Mouse (Mus musculus): ENCODE results near the gene Ctnnd1. TPM values are rescaled to one million over a fixed set of nuclear protein-coding genes. Genes with fewer than 3 reads are reported as not detected.
A peak's percentile ranks its signal among the peaks of the same experiment; 100 is the strongest.
"Not testable (repeated sequence)": the region's sequence is repeated elsewhere in the genome, so short reads cannot be mapped to it uniquely, and the experiment has no call there.

Ctnnd1 gene
- total RNA-seq (2021) = 10 to 100 TPM; 25.8 to 35.1 TPM
- long read RNA-seq, experiment 1, full-length matches to known transcripts = 2 of 19 reads
- long read RNA-seq, experiment 1, partial matches to known transcripts = 4 of 19 reads
- long read RNA-seq, experiment 1, other reads (novel, unspliced or antisense) = 13 of 19 reads
- long read RNA-seq, experiment 2, partial matches to known transcripts = 2 of 7 reads
- long read RNA-seq, experiment 2, other reads (novel, unspliced or antisense) = 5 of 7 reads

DNA sequence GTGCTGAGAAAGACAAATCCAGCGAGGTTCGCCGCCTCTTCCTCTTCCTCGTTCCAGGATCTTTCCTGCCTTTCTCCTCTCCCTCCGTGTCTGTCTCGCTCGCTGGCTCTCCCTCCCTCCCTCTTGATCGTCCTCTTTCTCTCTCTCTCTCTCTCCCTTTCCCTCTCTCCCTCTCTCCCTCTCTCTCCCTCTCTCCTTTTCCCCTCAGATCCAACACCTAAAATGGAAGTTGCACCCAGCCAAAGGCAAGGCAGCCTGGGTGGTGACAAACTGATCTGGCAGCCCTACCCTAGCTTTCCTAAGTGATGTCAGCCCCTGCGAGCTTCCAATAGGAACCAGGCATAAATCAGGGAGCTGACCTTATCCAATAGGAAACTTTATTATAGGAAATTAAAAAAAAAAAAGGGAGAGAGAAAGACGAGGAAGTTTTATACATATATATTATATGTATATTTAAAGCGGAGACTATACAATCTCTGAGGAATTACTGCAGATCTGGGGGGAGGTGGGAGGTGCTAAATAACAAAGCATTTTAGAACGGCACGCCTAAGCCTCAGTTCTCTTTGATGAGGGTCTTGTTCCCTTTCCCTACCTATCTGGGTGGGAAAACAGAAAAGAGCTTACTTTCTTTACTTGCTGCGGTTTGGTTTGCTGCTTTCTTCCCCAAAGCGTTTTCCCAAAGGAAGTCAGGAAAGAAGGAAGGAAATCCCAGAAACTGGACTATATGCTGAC lies at the start of gene Ctnnd1:
TSS of gene Ctnnd1 (minus strand) at position 302 of the 732 bp plus-strand sequence.
- peak within 1 kb of the TSS; percentile 87 for H3K4me3 ChIP-seq
- no peak for TF ChIP-seq CTCF (IDR thresholded peaks at IDR 0.05)
- peak; percentile 91 for DNase-seq
- intact Hi-C loops (cut with DNase I) = loop anchor here (1.0 to 2.0 kb wide), 2 partner anchors 15 to 30 kb away; no protein-coding TSS in a partner anchor
- H3K27ac ChIP-seq = peak within 1 kb of the TSS; percentile 98

DNA sequence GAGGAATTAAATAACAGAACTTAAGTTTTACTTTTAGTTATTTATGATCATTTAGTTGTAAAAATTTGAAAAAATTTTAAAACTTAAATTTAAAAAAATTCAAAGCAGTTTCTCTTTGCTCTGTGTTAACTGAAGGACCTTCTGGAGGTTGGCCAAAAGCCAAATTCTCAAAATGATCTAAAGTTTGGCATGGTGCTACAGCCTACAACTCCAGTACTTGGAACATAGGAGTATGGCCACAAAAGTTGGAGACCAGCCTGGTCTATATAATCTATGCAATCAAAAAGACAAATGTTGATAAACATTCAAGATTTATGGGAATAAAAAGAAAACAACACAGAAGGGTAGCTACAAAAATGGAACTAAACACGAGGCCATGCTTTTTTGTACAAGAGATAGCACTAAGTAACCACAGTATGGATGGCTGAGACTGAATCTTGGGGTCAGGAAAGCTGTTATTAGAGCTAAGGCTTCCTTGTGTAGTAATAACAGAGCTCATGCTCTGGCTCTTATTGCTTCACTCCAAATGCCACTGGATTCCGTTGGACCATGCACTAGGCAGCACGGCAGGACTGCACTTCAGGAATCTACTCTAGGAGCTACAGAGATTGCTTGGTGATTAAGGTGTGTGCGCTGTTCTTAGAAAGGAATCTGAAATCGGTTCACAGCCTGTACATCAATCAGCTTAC lies 44.6 kb upstream of the Ctnnd1 start:
- intact Hi-C loops (cut with DNase I) = no loop called here
- TF ChIP-seq CTCF (IDR thresholded peaks at IDR 0.05) = no peak
- DNase-seq = no peak
- H3K27ac ChIP-seq = no peak overlapping the region
- no peak overlapping the region for H3K4me3 ChIP-seq

DNA sequence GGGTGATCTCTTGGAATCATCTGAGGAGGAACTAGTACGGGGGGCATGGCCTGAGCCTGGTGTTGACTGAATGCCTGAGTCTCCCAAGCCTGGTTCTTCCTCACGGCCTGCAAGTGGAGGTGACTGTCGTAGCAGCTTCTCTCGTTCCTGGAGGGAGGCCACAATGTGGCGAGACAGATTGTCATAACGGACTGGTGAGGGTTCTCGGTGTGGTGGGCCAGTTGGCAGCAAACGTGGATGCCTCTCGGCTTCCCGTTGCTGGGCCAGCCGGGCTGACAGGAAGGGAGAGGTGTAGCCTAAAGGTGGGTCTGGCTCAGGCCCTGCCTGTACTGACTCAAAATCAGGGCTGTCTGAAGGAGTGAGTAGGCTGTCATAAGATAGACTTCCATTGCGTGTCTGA lies 39.5 kb upstream of the Ctnnd1 start:
- intact Hi-C loops (cut with DNase I) = no loop called here
- no peak for TF ChIP-seq CTCF (IDR thresholded peaks at IDR 0.05)
- H3K27ac ChIP-seq = no peak overlapping the region

DNA sequence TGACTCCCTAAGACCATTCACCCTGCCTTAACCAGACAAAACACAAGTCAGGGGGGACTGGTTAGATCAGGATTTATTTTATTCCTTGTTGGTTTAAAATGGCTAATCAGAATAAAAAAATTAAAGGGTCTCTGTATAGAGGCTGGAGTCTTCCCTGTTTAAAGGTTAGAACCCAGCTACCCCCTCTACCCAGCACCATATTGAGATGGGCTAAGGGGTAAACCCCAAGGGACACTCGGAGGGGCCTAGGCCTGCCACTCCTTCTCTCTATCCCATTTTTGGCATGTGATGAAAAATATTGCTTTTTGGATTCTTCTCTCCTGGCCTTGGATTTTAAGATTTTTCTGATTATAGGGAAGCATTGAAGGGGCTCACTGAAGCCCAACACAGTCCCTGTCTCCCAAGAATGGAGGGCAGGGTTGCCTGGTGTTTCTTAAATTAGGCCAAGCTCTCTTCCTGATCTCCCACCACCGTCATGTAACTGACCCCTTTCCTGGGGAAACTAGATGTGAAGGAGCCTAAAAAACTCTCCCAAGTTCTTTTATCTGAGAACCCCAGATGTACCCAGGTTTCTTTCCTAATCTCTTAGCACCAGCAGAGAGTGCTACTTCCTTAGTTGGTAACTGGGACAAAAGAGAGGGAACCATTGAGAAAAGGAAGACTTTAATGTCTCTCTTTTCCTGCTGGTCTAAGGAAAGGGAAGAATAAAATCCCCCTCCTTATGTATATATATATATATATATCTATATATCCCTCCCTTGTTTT lies 37.7 kb upstream of the Ctnnd1 start:
- no peak for DNase-seq
- intact Hi-C loops (cut with DNase I) = no loop called here
- no peak for TF ChIP-seq CTCF (IDR thresholded peaks at IDR 0.05)
- no peak overlapping the region for H3K27ac ChIP-seq
- no peak overlapping the region for H3K4me3 ChIP-seq

More for the DNA sequence above, 39.5 kb upstream of the Ctnnd1 start:
- no peak for DNase-seq
- no peak overlapping the region for H3K4me3 ChIP-seq

DNA sequence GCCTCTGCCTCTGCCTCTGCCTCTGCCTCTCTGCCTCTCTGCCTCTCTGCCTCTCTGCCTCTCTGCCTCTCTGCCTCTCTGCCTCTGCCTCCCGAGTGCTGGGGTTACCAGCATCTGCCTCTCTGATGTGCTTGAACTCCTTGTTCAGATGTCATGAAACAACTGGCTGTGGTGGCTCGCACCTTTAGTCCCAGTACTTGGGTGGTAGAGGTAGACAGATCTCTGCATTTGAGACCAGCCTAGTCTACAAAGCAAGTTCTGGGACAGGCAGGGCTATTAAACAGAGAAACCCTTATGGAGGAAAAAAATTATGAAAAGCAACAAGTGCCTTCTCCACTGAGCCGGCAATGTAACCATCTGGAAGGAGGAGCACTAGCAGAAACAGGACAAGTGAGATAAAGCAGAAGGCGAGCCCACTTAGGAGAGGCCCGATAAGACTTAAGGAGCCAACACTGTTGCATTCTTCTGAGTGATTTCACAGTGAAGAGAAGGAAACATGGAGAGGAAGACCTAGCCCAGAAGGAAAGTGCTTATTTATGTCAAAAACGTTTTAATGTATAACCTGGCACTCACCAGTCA lies 32.1 kb upstream of the Ctnnd1 start:
- no peak for DNase-seq
- Histone ChIP-seq H3K4me3 (no peak overlapping the region), H3K27ac (no peak overlapping the region)
- intact Hi-C loops (cut with DNase I) = no loop called here
- no peak for TF ChIP-seq CTCF (IDR thresholded peaks at IDR 0.05)

DNA sequence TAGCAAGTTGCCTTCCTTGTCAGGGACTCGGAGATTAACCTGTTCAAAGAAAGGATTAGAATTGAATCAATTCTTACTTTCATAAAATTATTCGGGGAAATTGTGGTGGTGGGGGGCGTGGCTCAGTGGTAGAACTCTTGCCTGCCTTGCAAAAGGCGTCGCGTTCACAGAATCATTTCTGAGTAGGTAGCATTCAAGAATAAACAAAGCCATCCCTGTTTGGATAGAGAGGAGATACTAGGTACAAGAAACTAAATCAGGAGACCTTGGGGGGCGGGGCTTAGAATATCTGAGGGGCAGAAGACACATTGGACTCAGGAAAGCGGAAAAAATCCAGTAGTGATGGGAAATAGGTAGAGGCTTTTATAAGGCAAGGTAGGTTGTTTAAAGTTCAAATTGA lies 28.5 kb upstream of the Ctnnd1 start, which contains the start of gene Tmx2:
TSS of gene Tmx2 (minus strand) at position 125 of the 400 bp plus-strand sequence.
- no peak for TF ChIP-seq CTCF (IDR thresholded peaks at IDR 0.05)
- peak within 1 kb of the TSS; percentile 87 for H3K27ac ChIP-seq
- no peak for DNase-seq

DNA sequence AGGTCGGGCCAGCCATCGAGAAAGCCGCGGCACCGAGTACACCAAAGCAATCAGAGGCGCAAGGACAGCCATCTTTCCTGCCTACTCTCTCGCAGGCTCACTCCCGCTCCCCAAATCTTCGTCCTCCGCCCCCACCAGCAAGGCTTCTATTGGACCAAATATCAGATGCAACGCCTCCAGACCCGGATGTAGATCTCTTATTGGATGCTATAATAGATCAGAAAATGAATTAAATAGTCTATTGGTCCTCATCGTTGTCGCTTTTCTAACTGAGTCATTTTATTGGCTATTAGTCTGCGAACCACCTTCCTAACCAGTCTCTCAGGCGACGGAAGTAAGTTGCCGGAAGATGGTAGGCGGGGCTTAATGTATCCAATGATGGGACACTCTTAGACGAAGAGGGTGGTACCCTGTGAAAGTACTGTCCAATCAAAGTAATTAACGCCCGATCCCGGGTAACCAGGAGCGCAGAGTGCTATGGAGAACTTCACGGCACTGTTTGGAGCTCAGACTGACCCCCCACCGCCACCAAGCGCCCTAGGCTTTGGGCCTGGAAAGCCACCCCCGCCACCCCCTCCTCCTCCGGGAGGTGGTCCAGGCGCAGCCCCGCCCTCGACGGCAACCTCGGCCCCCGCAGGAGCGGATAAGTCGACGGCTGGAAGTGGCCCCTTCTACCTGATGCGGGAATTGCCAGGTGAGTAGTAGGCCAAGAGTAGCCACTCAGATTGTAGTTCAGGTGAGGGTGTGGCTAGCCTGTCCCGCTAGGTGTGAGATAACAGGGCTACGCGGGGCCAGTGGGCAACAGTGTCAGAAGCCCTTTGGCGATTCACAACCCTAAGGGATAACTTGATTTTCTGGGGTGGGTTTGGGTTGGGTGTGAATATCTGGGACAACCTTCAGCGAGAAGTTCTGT lies 27.7 kb upstream of the Ctnnd1 start, which contains the start of the genes Gm28635 and Med19:
TSS of gene Gm28635 (minus strand) at position 74 of the 913 bp plus-strand sequence.
TSS of gene Med19 (plus strand) at position 435 of the 913 bp plus-strand sequence.
- H3K4me3 ChIP-seq = peak within 1 kb of the TSS; percentile 89
- peak within 1 kb of the TSS; percentile 87 for H3K27ac ChIP-seq
- intact Hi-C loops (cut with DNase I) = loop anchor here (5.0 kb wide), 1 partner anchor 34 kb away; no protein-coding TSS in a partner anchor
- peak; percentile 94 for DNase-seq
- no peak for TF ChIP-seq CTCF (IDR thresholded peaks at IDR 0.05)

More for the DNA sequence above, 28.5 kb upstream of the Ctnnd1 start, which contains the start of gene Tmx2:
- H3K4me3 ChIP-seq = peak within 1 kb of the TSS; percentile 89
- intact Hi-C loops (cut with DNase I) = loop anchor here (5.0 kb wide), 1 partner anchor 33 kb away; no protein-coding TSS in a partner anchor

DNA sequence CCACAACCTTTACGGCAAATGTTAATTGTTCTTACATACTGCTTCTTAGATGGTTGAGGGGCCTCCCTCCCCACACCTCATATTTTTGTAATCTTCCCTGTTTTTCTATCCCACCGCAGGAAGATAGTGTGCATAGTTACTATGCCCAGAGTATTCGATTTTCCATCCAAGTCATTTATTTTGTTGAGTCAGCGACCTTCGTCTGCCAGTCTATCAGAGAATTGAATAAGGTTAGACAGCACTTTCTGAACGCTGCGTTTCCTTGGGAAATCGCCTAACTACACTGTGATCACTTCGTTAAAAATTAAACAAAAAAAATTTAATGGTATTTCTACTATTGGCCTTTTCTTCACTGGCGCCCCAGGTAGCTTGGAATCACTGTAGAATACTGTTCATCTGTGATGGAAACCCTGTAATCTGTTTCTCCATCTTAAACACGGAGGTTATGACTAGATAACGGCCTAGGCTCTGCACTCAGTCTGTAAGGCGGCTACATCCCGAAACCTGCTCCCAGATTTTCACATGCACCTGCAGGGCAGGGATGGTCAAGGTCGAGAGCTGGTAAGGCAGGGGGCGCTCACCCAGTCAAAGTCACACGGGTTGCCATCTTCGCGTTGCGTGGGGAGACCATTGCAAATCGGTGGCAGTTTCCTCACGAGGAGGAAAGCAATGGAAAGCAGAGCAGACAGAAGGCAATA lies 26.9 kb upstream of the Ctnnd1 start:
- peak overlapping the region; percentile 70 for H3K27ac ChIP-seq
- H3K4me3 ChIP-seq = peak overlapping the region; percentile 73
- peak; percentile 47 for TF ChIP-seq CTCF (IDR thresholded peaks at IDR 0.05)
- DNase-seq = no peak
- intact Hi-C loops (cut with DNase I) = loop anchor here (5.0 kb wide), 1 partner anchor 35 kb away; no protein-coding TSS in a partner anchor

DNA sequence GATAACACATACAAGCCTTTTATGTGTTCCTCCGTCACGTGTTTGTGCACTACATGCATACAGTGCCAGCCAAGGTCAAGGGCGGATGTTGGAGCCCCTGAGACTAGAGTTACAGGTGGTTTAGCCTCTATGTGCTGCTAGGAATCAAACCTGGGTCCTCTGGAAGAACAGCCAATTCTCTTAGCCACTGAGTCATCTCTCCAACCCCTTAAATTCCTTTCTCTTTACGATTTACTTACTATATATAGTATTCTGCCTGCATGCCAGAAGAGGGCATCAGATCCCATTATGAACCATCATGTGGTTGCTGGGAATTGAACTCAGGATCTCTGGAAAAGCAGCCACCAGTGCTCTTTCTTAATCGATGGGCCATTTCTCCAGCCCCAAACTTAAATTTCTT lies 21.0 kb upstream of the Ctnnd1 start:
- H3K27ac ChIP-seq, DNase-seq, H3K4me3 ChIP-seq: not testable (repeated sequence)
- intact Hi-C loops (cut with DNase I) = loop anchor here (5.0 kb wide), 1 partner anchor 141 kb away; no protein-coding TSS in a partner anchor

DNA sequence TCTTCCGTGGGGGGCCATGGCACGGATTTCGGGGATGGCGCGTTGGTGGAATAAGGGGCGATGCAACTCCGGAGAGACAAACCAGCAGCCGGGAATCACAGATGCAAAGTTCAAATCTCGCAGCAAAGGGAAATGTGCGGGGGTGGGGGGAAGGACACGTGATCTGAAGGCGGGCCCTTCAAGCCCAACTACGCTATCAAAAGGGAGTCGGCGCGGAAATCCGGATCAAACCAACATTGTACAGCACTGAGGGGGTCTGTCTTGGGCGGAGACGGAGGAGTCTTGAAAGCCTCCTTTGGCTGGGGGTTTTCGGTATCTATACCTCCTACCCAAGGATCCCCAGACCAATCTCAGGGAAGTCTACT lies 20.0 kb upstream of the Ctnnd1 start, which contains the start of gene Selenoh:
TSS of gene Selenoh (minus strand) at position 202 of the 365 bp plus-strand sequence.
- peak within 1 kb of the TSS; percentile 79 for H3K27ac ChIP-seq
- DNase-seq = peak; percentile 79
- TF ChIP-seq CTCF (IDR thresholded peaks at IDR 0.05) = no peak
- intact Hi-C loops (cut with DNase I) = loop anchor here (5.0 kb wide), 1 partner anchor 142 kb away; no protein-coding TSS in a partner anchor
- H3K4me3 ChIP-seq = peak within 1 kb of the TSS; percentile 92
